Mouse (Mus musculus): ENCODE measurements around the gene Cxcr5.
A peak's percentile ranks its signal among the peaks of the same experiment; 100 is the strongest.

Cxcr5 gene

GRCm38 (mm10) chr9:44561597-44561996, at the start of gene Cxcr5:
Cxcr5 (minus strand) TSS chr9:44561877.
- no peak for DNase-seq (ENCODE audit: low read depth)

GRCm38 (mm10) chr9:44610371-44610770, 48.7 kb upstream of the Cxcr5 start:
- no peak for DNase-seq (ENCODE audit: low read depth)

GRCm38 (mm10) chr9:44607306-44607705, 45.6 kb upstream of the Cxcr5 start:
- DNase-seq (ENCODE audit: low read depth), result no peak

DNA sequence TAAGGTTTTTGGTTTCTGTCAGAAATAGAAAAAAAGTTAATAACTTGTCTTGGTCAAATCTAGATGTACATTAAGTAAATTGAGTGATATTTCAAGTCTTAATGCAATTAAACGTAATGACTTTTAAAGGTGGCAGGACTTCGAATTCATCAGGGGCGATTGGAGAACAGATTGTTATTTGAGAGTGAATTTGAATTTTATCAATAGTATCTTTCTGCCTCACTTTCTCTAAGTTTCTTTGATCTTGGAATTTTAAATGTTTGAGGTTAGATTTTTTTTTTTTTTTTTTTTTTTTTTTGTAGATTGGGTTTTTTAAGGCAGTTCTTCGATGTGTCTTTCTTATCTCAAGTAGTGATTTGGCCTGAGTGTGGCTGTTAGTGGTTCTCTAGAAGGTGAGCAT, 45.0 kb upstream of the Cxcr5 start:
- DNase-seq (ENCODE audit: low read depth), result peak; percentile 38

DNA sequence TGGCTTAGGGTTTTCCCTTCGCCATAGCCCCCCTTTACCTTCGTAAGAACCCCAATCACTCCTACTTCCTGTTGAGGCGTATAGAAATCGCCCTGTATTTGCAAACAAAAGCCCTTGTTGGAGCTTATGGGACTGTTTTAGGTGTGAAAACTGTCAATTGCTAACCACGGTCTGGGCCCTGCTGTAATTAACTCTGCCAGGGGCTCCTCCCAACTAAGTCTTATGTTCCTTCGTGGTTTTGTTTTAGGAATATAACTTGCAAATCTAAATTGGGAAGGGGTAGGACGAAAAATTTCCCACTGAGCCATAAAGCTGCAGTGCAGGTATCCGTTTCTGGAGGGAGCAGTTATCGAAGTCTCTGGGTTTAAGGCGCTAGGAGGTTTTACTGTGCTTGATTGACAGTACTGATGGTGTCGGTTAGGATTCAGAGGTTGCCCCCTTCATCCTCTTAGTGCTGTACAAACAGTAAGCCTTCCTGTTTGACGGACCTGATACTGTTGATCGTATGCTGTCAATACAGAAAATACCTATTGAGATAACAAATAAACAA, 44.0 kb upstream of the Cxcr5 start:
- peak; percentile 71 for DNase-seq (ENCODE audit: low read depth)

GRCm38 (mm10) chr9:44604779-44605615, 43.3 kb upstream of the Cxcr5 start, which contains the start of gene Ddx6:
Ddx6 (plus strand) TSS chr9:44604892.
- peak; percentile 86 for DNase-seq (ENCODE audit: low read depth)

GRCm38 (mm10) chr9:44604290-44604778, 42.7 kb upstream of the Cxcr5 start:
- peak; percentile 86 for DNase-seq (ENCODE audit: low read depth)

GRCm38 (mm10) chr9:44603454-44604289, 42.0 kb upstream of the Cxcr5 start:
- DNase-seq (ENCODE audit: low read depth), result peak; percentile 87

- peak; percentile 67 for DNase-seq (ENCODE audit: low read depth)
Observed at GRCm38 (mm10) chr9:44602766-44603165, 41.1 kb upstream of the Cxcr5 start.

GRCm38 (mm10) chr9:44600801-44601200, 39.1 kb upstream of the Cxcr5 start:
- no peak for DNase-seq (ENCODE audit: low read depth)

DNA sequence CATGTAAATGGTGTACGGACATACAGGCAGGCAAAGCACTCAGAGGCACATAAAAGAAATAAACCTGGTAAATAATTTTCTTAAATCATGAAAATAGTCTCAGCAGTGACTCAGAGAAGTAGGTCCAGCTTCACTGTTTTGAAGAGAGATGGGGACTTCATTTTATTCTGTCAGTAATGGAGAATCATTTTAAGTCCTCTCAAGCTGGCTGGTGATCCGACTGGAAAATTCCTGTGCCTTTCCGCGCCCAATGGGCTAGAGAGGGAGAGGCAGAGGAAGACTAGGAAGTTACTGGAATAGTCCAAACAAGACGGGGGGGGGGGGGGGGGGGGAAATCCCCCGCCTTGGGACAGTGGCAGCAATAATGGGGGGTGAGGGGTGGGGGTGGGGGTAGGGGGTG, 37.9 kb upstream of the Cxcr5 start:
- DNase-seq (ENCODE audit: low read depth), result no peak

- no peak for DNase-seq (ENCODE audit: low read depth)
Observed at GRCm38 (mm10) chr9:44598899-44599495, 37.3 kb upstream of the Cxcr5 start.

GRCm38 (mm10) chr9:44597742-44598141, 36.1 kb upstream of the Cxcr5 start:
- no peak for DNase-seq (ENCODE audit: low read depth)

GRCm38 (mm10) chr9:44595537-44595930, 33.9 kb upstream of the Cxcr5 start:
- DNase-seq (ENCODE audit: low read depth), result no peak

DNA sequence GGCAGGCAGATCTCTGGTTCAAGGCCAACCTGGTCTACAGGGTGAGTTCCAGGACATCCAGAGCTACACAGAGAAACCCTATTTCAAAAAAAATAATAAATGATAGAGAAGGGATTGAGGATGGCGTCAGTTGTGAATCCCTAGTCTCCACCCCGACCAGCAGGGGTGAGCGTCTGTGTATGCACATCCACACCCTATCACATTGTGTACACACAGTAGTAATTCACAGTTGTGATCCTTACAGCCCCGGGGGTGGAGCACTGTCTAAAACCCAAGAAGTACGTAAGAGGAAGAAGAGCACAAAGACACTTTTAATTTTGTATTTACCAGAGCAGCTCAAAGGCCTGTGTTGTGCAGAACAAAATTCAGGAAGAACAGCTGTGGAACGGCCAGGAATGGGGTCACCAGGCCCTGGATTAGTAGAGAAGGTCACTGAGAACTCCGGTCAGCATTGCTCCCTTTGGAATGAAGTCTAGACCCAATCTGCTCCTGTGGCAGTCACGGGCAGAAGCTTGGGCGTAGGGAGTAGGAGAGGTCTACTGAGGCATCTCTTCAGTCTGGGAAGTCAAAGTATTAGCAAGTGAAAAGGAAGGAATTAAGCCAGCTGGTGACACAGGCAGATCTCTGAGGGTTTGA, 33.3 kb upstream of the Cxcr5 start:
- DNase-seq (ENCODE audit: low read depth), result no peak

GRCm38 (mm10) chr9:44593886-44594285, 32.2 kb upstream of the Cxcr5 start:
- DNase-seq (ENCODE audit: low read depth), result no peak

DNA sequence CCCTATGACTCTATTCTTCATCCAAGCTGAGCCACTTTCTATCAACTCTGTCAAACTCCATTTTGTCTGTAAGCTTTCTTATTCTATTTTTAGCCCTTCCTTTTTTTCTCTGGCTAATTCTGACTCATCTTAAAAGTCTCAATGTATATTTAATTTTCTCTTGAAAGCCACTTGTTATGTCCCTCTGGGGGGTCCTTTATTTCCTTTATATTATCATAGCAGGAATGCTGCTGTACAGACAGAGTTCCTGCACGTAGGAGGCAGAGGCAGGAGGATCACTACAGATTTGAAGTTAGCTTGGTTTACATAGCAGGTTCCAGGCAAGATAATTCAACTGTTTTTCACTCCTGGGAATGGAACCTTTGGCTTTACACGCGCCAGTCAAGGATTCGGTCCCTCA, 31.5 kb upstream of the Cxcr5 start:
- DNase-seq (ENCODE audit: low read depth), result no peak

- DNase-seq (ENCODE audit: low read depth), result no peak
Observed at GRCm38 (mm10) chr9:44591595-44592188, 30.0 kb upstream of the Cxcr5 start.

DNA sequence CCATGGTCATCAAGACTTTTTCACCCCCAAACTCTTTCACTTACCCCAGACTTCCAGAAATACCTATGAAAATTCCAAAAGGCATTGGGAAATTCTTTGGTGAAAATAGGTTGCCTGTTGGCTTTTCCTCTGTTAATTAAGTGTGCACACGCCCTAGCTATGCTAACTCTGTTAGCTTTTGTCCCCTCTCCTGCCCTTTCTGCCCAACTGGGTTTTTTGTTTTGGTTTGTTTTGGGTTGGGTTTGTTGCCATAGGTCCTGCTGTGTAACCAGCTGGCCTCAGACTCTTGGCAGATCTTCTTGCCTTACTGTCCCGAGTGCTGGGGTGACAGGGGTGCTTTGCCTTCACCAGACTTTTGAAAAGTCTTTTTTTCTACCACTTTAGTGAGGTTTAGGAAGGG, 29.3 kb upstream of the Cxcr5 start:
- DNase-seq (ENCODE audit: low read depth), result no peak

GRCm38 (mm10) chr9:44589095-44589494, 27.4 kb upstream of the Cxcr5 start:
- no peak for DNase-seq (ENCODE audit: low read depth)

DNA sequence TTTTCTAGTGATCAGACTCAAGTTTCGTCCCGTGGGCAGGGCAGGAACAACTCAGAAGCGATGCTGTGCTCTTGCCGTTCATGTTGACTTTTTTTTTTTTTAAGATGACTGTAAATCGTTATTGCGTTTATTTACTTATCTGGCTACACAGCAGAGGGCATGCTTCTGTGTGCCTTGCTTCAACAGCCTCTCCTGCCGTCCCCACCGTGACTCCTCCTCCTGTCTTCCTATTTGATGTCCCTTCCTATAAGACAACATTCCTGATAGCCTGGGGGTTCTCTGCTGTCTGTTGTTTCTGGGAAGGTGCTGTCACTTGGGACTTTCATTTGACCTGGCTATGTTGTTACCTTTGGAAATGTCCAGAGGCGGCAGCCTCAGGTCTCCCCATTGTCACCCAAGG, 26.9 kb upstream of the Cxcr5 start:
- DNase-seq (ENCODE audit: low read depth), result no peak
